Mouse (Mus musculus) small intestine, adult 2 months (tissue): ENCODE results near the gene Cfi.

Experiments used
- CTCF ChIP-seq: fragments of 200-500 bp; IDR thresholded peaks from 2 replicates; pipeline ENCODE4 v1.5.1; 2012; ENCODE audit warnings: low read depth, mild to moderate bottlenecking, control low read depth, inconsistent platforms, low read length, moderate library complexity, mixed read lengths; ENCODE audit not compliant: insufficient replicate concordance, insufficient read length; ENCODE audit errors: extremely low read depth
- POLR2A ChIP-seq: fragments of 200-500 bp; IDR thresholded peaks from 2 replicates; pipeline ENCODE4 v1.6.1; 2012; ENCODE audit warnings: low read depth, mild to moderate bottlenecking, control low read depth, inconsistent platforms, low read length, moderate library complexity

DNA sequence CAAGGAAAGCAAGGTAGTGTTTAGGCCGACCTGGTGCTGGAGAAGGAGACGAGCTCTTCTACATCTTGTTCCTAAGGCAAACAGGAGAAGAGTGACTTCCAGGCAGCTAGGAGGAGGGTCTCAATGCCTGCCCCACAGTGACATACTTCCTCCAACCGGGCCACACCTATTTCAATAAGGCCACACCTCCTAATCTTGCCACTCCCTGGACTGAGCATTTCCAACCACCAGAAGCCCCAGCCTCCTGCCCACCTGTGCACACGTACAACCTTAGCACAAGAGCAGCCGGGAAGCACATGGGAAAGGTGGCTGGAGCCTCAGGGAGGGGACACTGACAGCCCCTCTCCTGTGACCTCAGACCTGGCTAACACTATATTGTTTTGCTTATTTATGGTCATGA lies 56.3 kb downstream of the Cfi start:
- TF ChIP-seq POLR2A (no peak), CTCF (no peak)
